10 mouse cellular contexts compared by ENCODE assay signal in genomic region chr6:20840149-20840548, GRCm38 (mm10).
DNase-seq lines count a peak whose midpoint lies in the region; ATAC-seq and TF ChIP-seq lines count a peak whose summit lies in the region.
"Had no signal": no experiment of that assay in that cellular context is flagged by ENCODE, and none has a peak within 500 bp of the region (broad histone marks: within the 10 kb centered on the region; RNA-seq: fewer than 3 reads in every experiment).

No protein-coding gene starts in this region.

- H3K36me3 ChIP-seq in intestine, postnatal 0 days (ENCODE audit: control insufficient read depth, insufficient read depth) = no peaks in the 10 kb centered on the region
- H3K36me3 ChIP-seq in intestine, embryonic 16.5 days (ENCODE audit: control insufficient read depth, insufficient read depth, low read length) = no peaks in the 10 kb centered on the region
- no peaks in the 10 kb centered on the region for H3K36me3 ChIP-seq in midbrain, embryonic 14.5 days (ENCODE audit: control insufficient read depth, insufficient read depth, low read length)
- H3K36me3 ChIP-seq in midbrain, embryonic 11.5 days (ENCODE audit: control insufficient read depth, insufficient read depth, low read length) = no peaks in the 10 kb centered on the region

- no peak overlapping the region for H3K4me3 ChIP-seq in intestine, postnatal 0 days (ENCODE audit: low read depth, low read length)
- H3K4me3 ChIP-seq in intestine, embryonic 16.5 days (ENCODE audit: low read length) = no peak overlapping the region
- H3K4me3 ChIP-seq in midbrain, embryonic 14.5 days (replicated peaks; ENCODE audit: low read depth, low read length) = no peak overlapping the region
- no peak overlapping the region for H3K4me3 ChIP-seq in midbrain, embryonic 11.5 days (ENCODE audit: low read depth, low read length)

- H3K4me2 ChIP-seq in intestine, postnatal 0 days (replicated peaks; ENCODE audit: low read depth) = no peak overlapping the region
- no peak overlapping the region for H3K4me2 ChIP-seq in intestine, embryonic 16.5 days (ENCODE audit: low read depth, low read length)
- H3K4me2 ChIP-seq in midbrain, embryonic 14.5 days (ENCODE audit: low read length) = no peak overlapping the region
- no peak overlapping the region for H3K4me2 ChIP-seq in midbrain, embryonic 11.5 days

- ATAC-seq in intestine, postnatal 0 days = no peak
- ATAC-seq in intestine, embryonic 16.5 days = no peak
- ATAC-seq in midbrain, embryonic 14.5 days (ENCODE audit: low FRiP score, low TSS enrichment) = peak; percentile 58
- ATAC-seq in midbrain, embryonic 11.5 days (ENCODE audit: low FRiP score) = no peak

- H3K9me3 ChIP-seq in intestine, postnatal 0 days (ENCODE audit: control insufficient read depth) = no peaks in the 10 kb centered on the region
- H3K9me3 ChIP-seq in intestine, embryonic 16.5 days (ENCODE audit: control insufficient read depth, low read length) = no peaks in the 10 kb centered on the region
- no peaks in the 10 kb centered on the region for H3K9me3 ChIP-seq in midbrain, embryonic 14.5 days (ENCODE audit: control insufficient read depth, low read length)
- H3K9me3 ChIP-seq in midbrain, embryonic 11.5 days (ENCODE audit: control insufficient read depth, low read length) = no peaks in the 10 kb centered on the region

- H3K4me1 ChIP-seq in intestine, postnatal 0 days (replicated peaks; ENCODE audit: control insufficient read depth, insufficient read depth, low read length) = no peaks in the 10 kb centered on the region
- no peaks in the 10 kb centered on the region for H3K4me1 ChIP-seq in intestine, embryonic 16.5 days (ENCODE audit: control insufficient read depth, insufficient read depth, low read length)
- H3K4me1 ChIP-seq in midbrain, embryonic 14.5 days (ENCODE audit: control insufficient read depth, insufficient read depth, low read length) = no peaks in the 10 kb centered on the region
- no peaks in the 10 kb centered on the region for H3K4me1 ChIP-seq in midbrain, embryonic 11.5 days (ENCODE audit: control insufficient read depth, insufficient read depth, low read length)

- no peaks in the 10 kb centered on the region for H3K27me3 ChIP-seq in intestine, postnatal 0 days (replicated peaks; ENCODE audit: control insufficient read depth, insufficient read depth, low read length)
- no peaks in the 10 kb centered on the region for H3K27me3 ChIP-seq in intestine, embryonic 16.5 days (replicated peaks; ENCODE audit: control insufficient read depth, insufficient read depth, low read length)
- H3K27me3 ChIP-seq in midbrain, embryonic 14.5 days (ENCODE audit: control insufficient read depth, insufficient read depth, low read length) = no peaks in the 10 kb centered on the region
- no peaks in the 10 kb centered on the region for H3K27me3 ChIP-seq in midbrain, embryonic 11.5 days (ENCODE audit: control insufficient read depth, insufficient read depth, low read length)

- H3K9ac ChIP-seq in intestine, postnatal 0 days (ENCODE audit: low read depth, low read length) = no peak overlapping the region
- H3K9ac ChIP-seq in intestine, embryonic 16.5 days (ENCODE audit: low read depth, low read length) = no peak overlapping the region
- H3K9ac ChIP-seq in midbrain, embryonic 14.5 days (replicated peaks; ENCODE audit: low read length) = no peak overlapping the region
- no peak overlapping the region for H3K9ac ChIP-seq in midbrain, embryonic 11.5 days (ENCODE audit: low read length)

- no peak overlapping the region for H3K27ac ChIP-seq in intestine, postnatal 0 days (ENCODE audit: low read depth, low read length)
- H3K27ac ChIP-seq in intestine, embryonic 16.5 days (ENCODE audit: low read length) = no peak overlapping the region
- no peak overlapping the region for H3K27ac ChIP-seq in midbrain, embryonic 14.5 days (replicated peaks; ENCODE audit: low read depth, low read length)
- H3K27ac ChIP-seq in midbrain, embryonic 11.5 days (ENCODE audit: low read depth, low read length) = no peak overlapping the region

- DNase-seq in midbrain, embryonic 14.5 days = peak; percentile 69
- no peak for DNase-seq in midbrain, embryonic 11.5 days (ENCODE audit: low spot score, missing footprints)
- DNase-seq in embryo, embryonic 10.5 days (ENCODE audit: low spot score) = peak; percentile 21
- no peak for DNase-seq in urinary bladder, adult 2 months (ENCODE audit: low spot score)
- DNase-seq in heart, postnatal 14 days = no peak
- DNase-seq: heart, adult 11 months; liver; lung, postnatal 4 days had no signal

- 52% methylated on average over 3 of the region's 3 CpGs for WGBS in intestine, postnatal 0 days
- WGBS in intestine, embryonic 16.5 days = 50% methylated on average over 3 of the region's 3 CpGs
- WGBS in midbrain, embryonic 14.5 days = 49% methylated on average over 3 of the region's 3 CpGs
- WGBS in midbrain, embryonic 11.5 days = 62% methylated on average over 3 of the region's 3 CpGs

- TF ChIP-seq CTCF in intestine, postnatal 0 days (IDR thresholded peaks at IDR 0.05; ENCODE audit: low read depth) = peak; percentile 46

- intact Hi-C loops in heart, postnatal 14 days (cut with DNase I) = loop anchor here (2.0 to 10.0 kb wide), 2 partner anchors 373 to 695 kb away; no protein-coding TSS in a partner anchor

Comparison
In these comparisons a context has a peak if more than half of its experiments do, and no peak if none do; other contexts are left out.
1. DNase-seq: peak in midbrain, embryonic 14.5 days (single experiment) and embryo, embryonic 10.5 days (single experiment); none in midbrain, embryonic 11.5 days (single experiment), urinary bladder, adult 2 months (single experiment) and heart, postnatal 14 days (0 of 2).